Mouse (Mus musculus): ENCODE results near the gene Hnrnpdl.

- TF ChIP-seq CTCF (IDR thresholded peaks at IDR 0.05; ENCODE audit: control insufficient read depth, insufficient read depth, insufficient read length): no peak
- no peak for TF ChIP-seq MAX (IDR thresholded peaks at IDR 0.05)
These were observed 34.0 kb downstream of the Hnrnpdl start for GRCm38 (mm10) chr5:100005431-100005830.

Data from C2C12 (cell line).